Mouse (Mus musculus): ENCODE measurements at regions not wholly inside any gene's neighbourhood (a gene's known extent, or its start where the extent isn't known, plus 50 kb on each side); places are given as distances from the start of the nearest gene placed in this dataset.

GRCm38 (mm10) chr3:37987775-37988505 is 263.6 kb upstream of the Gm5148 start:
- TF ChIP-seq EP300 (IDR thresholded peaks at IDR 0.05; ENCODE audit: low read depth) (no peak), CTCF (IDR thresholded peaks at IDR 0.05; ENCODE audit: low read depth) (no peak)
